Mouse (Mus musculus) kidney, adult 2 months (tissue): ENCODE measurements at regions not wholly inside any gene's neighbourhood (a gene's known extent, or its start where the extent isn't known, plus 50 kb on each side); places are given as distances from the start of the nearest gene placed in this dataset.

Experiments
- CTCF ChIP-seq: fragments of 200-500 bp; conservative IDR thresholded peaks from 2 replicates; pipeline ENCODE4 v1.5.1; 2011; ENCODE audit warnings: low read depth, mild to moderate bottlenecking, control low read depth, low read length, moderate library complexity, mixed read lengths; ENCODE audit not compliant: insufficient read depth, insufficient read length
- POLR2A ChIP-seq: fragments of 200-500 bp; IDR thresholded peaks from one replicate; pipeline ENCODE4 v1.6.1; 2011; ENCODE audit warnings: low read depth, low read length, control low read depth

DNA sequence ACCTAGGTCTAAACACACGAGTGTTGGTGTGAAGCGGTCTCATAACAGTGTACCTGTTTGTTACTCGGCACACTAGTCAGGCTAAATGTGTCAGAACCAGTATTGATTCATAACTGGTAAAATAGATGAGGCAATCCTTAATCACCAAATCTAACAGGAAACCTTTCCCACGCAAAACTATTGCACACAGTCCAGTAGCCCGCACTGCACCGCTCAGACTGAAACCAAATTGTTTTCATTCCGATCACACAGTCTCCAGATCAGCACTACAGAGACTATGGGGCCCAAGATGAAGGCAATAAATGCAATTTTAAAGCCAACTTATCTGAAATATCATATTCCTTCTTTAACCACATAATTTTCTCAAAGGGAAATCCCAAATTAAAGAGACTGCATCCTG, 246.1 kb upstream of the Smim15 start:
- TF ChIP-seq CTCF (no peak), POLR2A (no peak)
